Mouse (Mus musculus) olfactory bulb, adult 2 months (tissue): Measurements from ENCODE around the gene Camkv.
A peak's percentile ranks its signal among the peaks of the same experiment; 100 is the strongest.

Experiments used
- CTCF ChIP-seq: fragments of 200-500 bp; IDR thresholded peaks from 2 replicates; pipeline ENCODE4 v1.5.1; 2012; ENCODE audit warnings: low read depth, mild to moderate bottlenecking, low read length, moderate library complexity; ENCODE audit not compliant: insufficient read depth
- POLR2A ChIP-seq: fragments of 200-500 bp; IDR thresholded peaks from 2 replicates; pipeline ENCODE4 v1.6.1; 2012; ENCODE audit warnings: mild to moderate bottlenecking, low read depth, low read length, moderate library complexity; ENCODE audit not compliant: insufficient read depth

- peak; percentile 76 for TF ChIP-seq CTCF
- TF ChIP-seq POLR2A = no peak
Observed at GRCm38 (mm10) chr9:107900840-107901626, 34.4 kb upstream of the Camkv start.
